Mouse (Mus musculus) liver, postnatal 0 days (tissue): ENCODE data around the gene Gm15056. TPM values are rescaled to one million over a fixed set of nuclear protein-coding genes. Genes with fewer than 3 reads are reported as not detected.

Experiments used
- ATAC-seq: fragments of 200-750 bp; cut with Nextera tagmentation; 2 replicates; pipeline ENCODE4 v1.8.0; 2017; ENCODE audit warnings: mild to moderate bottlenecking, moderate library complexity
- DNase-seq: peaks from one replicate; pipeline ENCODE4 v3.0.0-alpha.2; 2016
- H3K27ac ChIP-seq: fragments of 300-500 bp; sonication (generic); 2 replicates; pipeline ENCODE4 v1.5.1; 2014; ENCODE audit warnings: antibody characterized with exemption, moderate library complexity, mild to moderate bottlenecking, low read depth
- H3K27me3 ChIP-seq: fragments of 300-500 bp; sonication (generic); 2 replicates; pipeline ENCODE4 v1.6.1; 2014; ENCODE audit warnings: low read length, control low read depth, mixed read lengths; ENCODE audit not compliant: insufficient read depth
- H3K36me3 ChIP-seq: fragments of 300-500 bp; sonication (generic); replicated peaks from 2 replicates; pipeline ENCODE4 v1.6.1; 2014; ENCODE audit warnings: mild to moderate bottlenecking, control low read depth, low read length, moderate library complexity, mixed read lengths; ENCODE audit not compliant: insufficient read depth
- H3K4me1 ChIP-seq: fragments of 300-500 bp; sonication (generic); 2 replicates; pipeline ENCODE4 v1.6.1; 2014; ENCODE audit warnings: antibody characterized with exemption, mild to moderate bottlenecking, control low read depth; ENCODE audit not compliant: insufficient read depth
- H3K4me2 ChIP-seq: fragments of 300-500 bp; sonication (generic); 2 replicates; pipeline ENCODE4 v1.6.1; 2014; ENCODE audit warnings: low read depth, mild to moderate bottlenecking, low read length, moderate library complexity, mixed read lengths
- H3K4me3 ChIP-seq: fragments of 300-500 bp; sonication (generic); 2 replicates; pipeline ENCODE4 v1.5.1; 2014; ENCODE audit warnings: low read depth, low read length
- H3K9ac ChIP-seq: fragments of 300-500 bp; sonication (generic); replicated peaks from 2 replicates; pipeline ENCODE4 v1.6.1; 2014; ENCODE audit warnings: mild to moderate bottlenecking, moderate library complexity
- H3K9me3 ChIP-seq: fragments of 300-500 bp; sonication (generic); 2 replicates; pipeline ENCODE4 v1.6.1; 2016; ENCODE audit warnings: mild to moderate bottlenecking, control low read depth, low read length, mixed read lengths
- CTCF ChIP-seq: sonication (generic); IDR thresholded peaks from 2 replicates; pipeline ENCODE4 v1.5.1; 2016; ENCODE audit warnings: antibody characterized with exemption, low read depth
- EP300 ChIP-seq: IDR thresholded peaks from 2 replicates; pipeline ENCODE4 v1.6.1; 2016; ENCODE audit warnings: antibody characterized with exemption, low read depth, mild to moderate bottlenecking
- WGBS: fragments of 180-500 bp; shearing (Covaris S2); extraction: QIAGEN DNeasy Blood & Tissue Kit; methylation state at CpG from one replicate; pipeline ENCODE4 v1.1.7; 2014; ENCODE audit not compliant: insufficient replicate concordance; 5-methylcytosine and 5-hydroxymethylcytosine counted together
- polyA plus RNA-seq: library from polyadenylated mRNA; unstranded; fragments of >200 nt; fragmentation: Nextera tagmentation; extraction: Ambion mirVana; gene quantifications from 2 replicates; pipeline ENCODE4 v1.2.1, GENCODE M21; 2015

The Gm15056 gene
- not detected in 2 replicates for polyA plus RNA-seq

DNA sequence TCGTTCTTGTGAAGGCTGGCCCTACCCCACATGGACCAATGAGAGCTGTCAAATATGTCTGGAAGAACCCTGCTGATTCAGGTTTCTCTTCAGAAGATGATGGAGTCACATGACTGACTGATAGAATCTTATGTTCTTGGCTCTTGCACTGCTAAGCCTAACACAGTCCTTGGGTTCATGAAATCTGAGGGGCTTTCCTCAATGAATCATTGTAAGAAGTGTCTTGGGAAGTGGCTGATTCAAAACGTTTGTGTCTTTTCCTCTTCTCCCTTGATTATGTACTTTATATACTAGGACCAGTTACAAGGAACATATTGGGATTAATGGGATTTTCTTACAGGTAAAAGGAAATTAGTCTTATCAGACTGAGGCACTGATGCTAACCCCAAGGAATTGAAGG lies at the start of gene Gm15056:
Gm15056 (minus strand) TSS at position 101 of the 400 bp plus-strand sequence.
- TF ChIP-seq CTCF (no peak), EP300 (no peak)
- 30% methylated on average over 2 of the region's 2 CpGs for WGBS
- no peak within 1 kb of the TSS for H3K4me3 ChIP-seq
- no peaks in the 10 kb centered on the region for H3K27me3 ChIP-seq
- DNase-seq (no peak), ATAC-seq (no peak)
- no peaks in the 10 kb centered on the region for H3K36me3 ChIP-seq
- no peak within 1 kb of the TSS for H3K9ac ChIP-seq
- H3K27ac ChIP-seq: no peak within 1 kb of the TSS
- no peak within 1 kb of the TSS for H3K4me2 ChIP-seq
- peaks cover 2% of the 10 kb centered on the region; the same call in 1 of the 2 replicates for H3K9me3 ChIP-seq
- no peaks in the 10 kb centered on the region for H3K4me1 ChIP-seq

DNA sequence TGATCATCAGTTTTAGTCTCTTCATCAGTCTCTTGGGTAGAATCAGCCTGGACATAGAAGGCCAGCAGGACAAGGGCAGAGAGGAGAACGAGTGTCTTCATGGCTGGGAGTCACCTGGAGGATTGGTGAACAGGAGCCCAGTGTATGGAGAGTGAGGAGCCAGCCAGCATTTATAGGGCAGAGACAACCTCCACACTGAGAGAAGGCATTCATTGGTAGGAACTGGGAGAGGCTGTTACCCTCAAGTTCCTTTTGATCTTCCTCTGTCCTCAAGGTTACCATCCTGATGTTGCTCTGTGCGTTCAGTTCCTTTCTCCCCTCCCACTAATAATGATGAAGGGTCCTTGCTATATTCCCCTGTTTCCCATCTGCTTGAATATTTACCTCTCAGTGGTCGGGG lies 42.2 kb upstream of the Gm15056 start, which contains the start of gene AY761185:
AY761185 (minus strand) TSS at position 101 of the 400 bp plus-strand sequence.
- no peak within 1 kb of the TSS for H3K9ac ChIP-seq
- H3K4me3 ChIP-seq: no peak within 1 kb of the TSS
- H3K4me2 ChIP-seq: no peak within 1 kb of the TSS
- no peak within 1 kb of the TSS for H3K27ac ChIP-seq
- TF ChIP-seq EP300: no peak
- WGBS: 57% methylated on average over 3 of the region's 3 CpGs
- H3K27me3 ChIP-seq: no peaks in the 10 kb centered on the region
- no peaks in the 10 kb centered on the region for H3K36me3 ChIP-seq
- peaks cover 3% of the 10 kb centered on the region; the same call in 1 of the 2 replicates for H3K9me3 ChIP-seq
- H3K4me1 ChIP-seq: no peaks in the 10 kb centered on the region
- ATAC-seq (no peak), DNase-seq (no peak)

DNA sequence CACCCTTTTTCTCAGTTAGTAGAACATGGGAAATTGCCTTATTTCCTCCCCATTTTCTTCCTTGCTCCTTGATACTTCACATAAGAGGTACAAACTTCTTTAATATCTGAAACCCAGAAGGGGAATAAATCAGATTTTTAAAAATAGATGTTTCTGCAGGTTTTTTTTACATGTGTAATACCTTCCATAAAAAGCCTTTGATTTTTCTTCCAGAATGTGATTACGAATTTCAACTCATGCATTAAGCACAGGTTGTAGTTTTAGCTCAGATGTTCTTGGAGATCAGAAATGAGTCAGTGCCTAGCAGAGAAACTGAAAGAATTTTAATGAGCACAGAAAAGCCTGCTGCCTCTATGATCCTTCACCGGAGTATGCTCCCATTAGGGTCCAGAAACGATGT lies 19.5 kb upstream of the Gm15056 start, which contains the start of gene Gm6040:
Gm6040 (minus strand) TSS at position 101 of the 400 bp plus-strand sequence.
- no peaks in the 10 kb centered on the region for H3K9me3 ChIP-seq
- DNase-seq (no peak), ATAC-seq (no peak)
- no peak for TF ChIP-seq CTCF
- TF ChIP-seq EP300: no peak
- no peak within 1 kb of the TSS for H3K9ac ChIP-seq
- no peak within 1 kb of the TSS for H3K4me3 ChIP-seq
- H3K4me1 ChIP-seq: no peaks in the 10 kb centered on the region
- H3K36me3 ChIP-seq: no peaks in the 10 kb centered on the region
- no peak within 1 kb of the TSS for H3K27ac ChIP-seq
- no peaks in the 10 kb centered on the region for H3K27me3 ChIP-seq
- 71% methylated on average over 3 of the region's 3 CpGs for WGBS
- H3K4me2 ChIP-seq: no peak within 1 kb of the TSS

DNA sequence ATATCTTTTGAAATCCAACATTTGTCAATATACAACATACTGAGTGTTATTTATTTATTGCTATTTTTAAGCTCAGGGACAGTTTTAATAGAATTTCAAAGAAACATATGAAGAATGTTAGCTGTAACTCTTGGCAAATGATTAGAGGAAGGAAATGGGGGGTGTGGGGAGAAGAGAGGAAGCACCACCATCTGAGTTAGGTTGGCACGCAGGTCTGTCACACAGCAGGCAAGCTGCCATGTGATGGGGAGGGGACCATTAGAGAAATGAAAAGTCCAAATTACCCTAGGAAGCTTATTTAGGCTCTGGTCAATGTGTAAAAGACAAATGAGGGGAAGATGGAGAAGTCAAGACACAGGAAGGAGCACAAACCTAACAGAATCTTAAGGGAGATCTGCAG lies 9.9 kb upstream of the Gm15056 start:
- Histone ChIP-seq H3K9ac (no peak overlapping the region), H3K27ac (no peak overlapping the region), H3K36me3 (no peaks in the 10 kb centered on the region), H3K4me2 (no peak overlapping the region), H3K4me1 (no peaks in the 10 kb centered on the region), H3K4me3 (no peak overlapping the region), H3K27me3 (no peaks in the 10 kb centered on the region), H3K9me3 (no peaks in the 10 kb centered on the region; the same call in 1 of the 2 replicates)
- DNase-seq (no peak), ATAC-seq (no peak)
- 57% methylated on average over 1 of the region's 1 CpGs for WGBS
- TF ChIP-seq EP300 (no peak), CTCF (no peak)

DNA sequence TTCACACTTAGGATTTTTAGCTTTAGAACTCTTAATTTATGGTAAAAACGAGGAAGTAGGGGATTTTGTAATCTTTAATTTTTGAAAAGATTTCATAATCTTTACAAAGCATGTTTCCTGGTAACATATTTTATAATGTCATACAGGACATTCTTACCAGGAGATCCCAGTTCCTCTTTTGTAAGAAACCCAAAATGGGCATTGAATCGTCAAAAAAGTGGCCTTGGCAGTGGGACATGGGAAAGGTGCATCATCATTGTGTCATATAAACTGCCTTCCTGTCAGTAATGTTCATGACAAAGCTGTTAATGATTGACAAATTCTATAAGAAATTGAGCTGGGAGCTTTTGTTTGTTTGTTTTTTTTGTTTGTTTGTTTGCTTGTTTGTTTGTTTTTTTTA lies 5.8 kb upstream of the Gm15056 start:
- ATAC-seq: no peak
- no peaks in the 10 kb centered on the region for H3K27me3 ChIP-seq

DNA sequence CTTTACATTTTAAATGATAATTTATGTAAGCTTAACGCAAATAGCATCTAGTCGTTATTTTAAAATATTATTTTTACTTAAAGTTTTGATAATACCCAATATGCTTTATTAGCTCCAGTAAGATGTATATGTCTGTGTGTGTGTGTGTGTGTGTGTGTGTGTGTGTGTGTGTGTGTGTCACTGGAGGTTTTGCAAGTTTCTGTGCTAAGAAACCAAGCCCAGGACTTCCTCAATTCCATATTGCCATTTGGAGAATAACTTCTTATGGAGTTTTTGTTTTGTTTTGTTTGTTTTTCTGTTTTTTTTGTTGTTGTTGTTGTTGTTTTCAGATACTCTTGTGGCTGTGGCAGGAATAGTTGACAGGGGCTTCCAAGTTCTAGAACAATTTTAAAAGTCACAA lies 4.7 kb upstream of the Gm15056 start:
- Histone ChIP-seq H3K9ac (no peak overlapping the region), H3K9me3 (no peaks in the 10 kb centered on the region; the same call in 1 of the 2 replicates), H3K4me1 (no peaks in the 10 kb centered on the region), H3K4me2 (no peak overlapping the region), H3K27ac (no peak overlapping the region), H3K27me3 (no peaks in the 10 kb centered on the region), H3K4me3 (no peak overlapping the region), H3K36me3 (no peaks in the 10 kb centered on the region)
- 84% methylated on average over 2 of the region's 2 CpGs for WGBS
- no peak for ATAC-seq
- no peak for TF ChIP-seq CTCF
- TF ChIP-seq EP300: no peak
- no peak for DNase-seq

More for the DNA sequence above, 5.8 kb upstream of the Gm15056 start:
- no peaks in the 10 kb centered on the region; the same call in 1 of the 2 replicates for H3K9me3 ChIP-seq
- no peak for DNase-seq
- H3K4me2 ChIP-seq: no peak overlapping the region
- WGBS: 39% methylated on average over 2 of the region's 2 CpGs
- H3K27ac ChIP-seq: no peak overlapping the region
- no peak overlapping the region for H3K9ac ChIP-seq
- H3K4me3 ChIP-seq: no peak overlapping the region
- H3K36me3 ChIP-seq: no peaks in the 10 kb centered on the region
- no peaks in the 10 kb centered on the region for H3K4me1 ChIP-seq
- TF ChIP-seq EP300: no peak
- no peak for TF ChIP-seq CTCF
